Mouse (Mus musculus): ENCODE results near the gene Psd.

Gene Psd

GRCm38 (mm10) chr19:46305432-46306267 is 21.3 kb downstream of the Psd start:
- peak; percentile 89 for DNase-seq (ENCODE audit: low spot score)

GRCm38 (mm10) chr19:46304908-46305333 is 22.0 kb downstream of the Psd start:
- no peak for DNase-seq (ENCODE audit: low spot score)

- peak; percentile 91 for DNase-seq (ENCODE audit: low spot score)
Observed at GRCm38 (mm10) chr19:46304216-46304841, 22.6 kb downstream of the Psd start, which contains the start of gene Nfkb2. Gene Nfkb2, plus strand, starts transcription at chr19:46304320.

- no peak for DNase-seq (ENCODE audit: low spot score)
Observed at GRCm38 (mm10) chr19:46303251-46304215, 23.4 kb downstream of the Psd start.

GRCm38 (mm10) chr19:46302551-46302950 is 24.4 kb downstream of the Psd start:
- DNase-seq (ENCODE audit: low spot score) = no peak

- DNase-seq (ENCODE audit: low spot score) = no peak
Observed at GRCm38 (mm10) chr19:46300294-46301045, 26.5 kb downstream of the Psd start.

GRCm38 (mm10) chr19:46296938-46297337 is 30.0 kb downstream of the Psd start:
- no peak for DNase-seq (ENCODE audit: low spot score)

GRCm38 (mm10) chr19:46290535-46291105 is 36.3 kb downstream of the Psd start:
- no peak for DNase-seq (ENCODE audit: low spot score)

GRCm38 (mm10) chr19:46287566-46287965 is 39.4 kb downstream of the Psd start:
- DNase-seq (ENCODE audit: low spot score) = no peak

GRCm38 (mm10) chr19:46286926-46287325 is 40.0 kb downstream of the Psd start:
- no peak for DNase-seq (ENCODE audit: low spot score)

GRCm38 (mm10) chr19:46286047-46286446 is 40.9 kb downstream of the Psd start:
- no peak for DNase-seq (ENCODE audit: low spot score)

- DNase-seq (ENCODE audit: low spot score) = no peak
Observed at GRCm38 (mm10) chr19:46285631-46286030, 41.3 kb downstream of the Psd start.

- DNase-seq (ENCODE audit: low spot score) = no peak
Observed at GRCm38 (mm10) chr19:46284686-46285085, 42.3 kb downstream of the Psd start.

GRCm38 (mm10) chr19:46282081-46282849 is 44.7 kb downstream of the Psd start:
- no peak for DNase-seq (ENCODE audit: low spot score)

GRCm38 (mm10) chr19:46275307-46275706 is 51.6 kb downstream of the Psd start:
- DNase-seq (ENCODE audit: low spot score) = peak; percentile 24

- DNase-seq (ENCODE audit: low spot score) = peak; percentile 15
Observed at GRCm38 (mm10) chr19:46264762-46265161, 62.2 kb downstream of the Psd start.

Data from c-Kit-positive CD71-positive TER-119-positive erythroid progenitor cells, embryonic 14.5 days (primary cell).